Mouse (Mus musculus) right cerebral cortex, postnatal 25 days (tissue): ENCODE results near the gene Cpeb1.
"Not testable (repeated sequence)": the region's sequence is repeated elsewhere in the genome, so short reads cannot be mapped to it uniquely, and the experiment has no call there.

ENCODE experiments used
- DNase-seq: peaks from one replicate; pipeline ENCODE4 v3.0.0; 2022

Cpeb1 gene

GRCm38 (mm10) chr7:81455155-81455651, at the start of gene Cpeb1:
Cpeb1 (minus strand) TSS chr7:81455465.
- peak; percentile 78 for DNase-seq

- DNase-seq = no peak
These were observed 45.8 kb upstream of the Cpeb1 start for GRCm38 (mm10) chr7:81501050-81501449.

GRCm38 (mm10) chr7:81498181-81498580, 42.9 kb upstream of the Cpeb1 start, which contains the start of gene BC048679:
BC048679 (minus strand) TSS chr7:81498281.
- no peak for DNase-seq

- no peak for DNase-seq
These were observed 41.9 kb upstream of the Cpeb1 start for GRCm38 (mm10) chr7:81497171-81497570.

GRCm38 (mm10) chr7:81493331-81494021, 38.2 kb upstream of the Cpeb1 start, which contains the start of gene Ap3b2:
Ap3b2 (minus strand) TSS chr7:81493925.
- DNase-seq = peak; percentile 83

- no peak for DNase-seq
These were observed 37.4 kb upstream of the Cpeb1 start for GRCm38 (mm10) chr7:81492628-81493027.

GRCm38 (mm10) chr7:81489649-81490048, 34.4 kb upstream of the Cpeb1 start:
- DNase-seq = no peak

- DNase-seq = no peak
These were observed 25.5 kb upstream of the Cpeb1 start for GRCm38 (mm10) chr7:81480800-81481199.

- DNase-seq = no peak
These were observed 24.3 kb upstream of the Cpeb1 start for GRCm38 (mm10) chr7:81479531-81480090.

- DNase-seq = not testable (repeated sequence)
These were observed 23.0 kb upstream of the Cpeb1 start for GRCm38 (mm10) chr7:81478261-81478660.

GRCm38 (mm10) chr7:81476833-81477232, 21.6 kb upstream of the Cpeb1 start:
- DNase-seq = no peak

- peak; percentile 37 for DNase-seq
These were observed 20.0 kb upstream of the Cpeb1 start for GRCm38 (mm10) chr7:81475221-81475620.

GRCm38 (mm10) chr7:81464906-81465450, 9.7 kb upstream of the Cpeb1 start:
- DNase-seq = no peak

- no peak for DNase-seq
These were observed 8.9 kb upstream of the Cpeb1 start for GRCm38 (mm10) chr7:81464116-81464515.

- DNase-seq = no peak
These were observed 7.5 kb upstream of the Cpeb1 start for GRCm38 (mm10) chr7:81462815-81463214.

- peak; percentile 72 for DNase-seq
These were observed 780 bp downstream of the Cpeb1 start for GRCm38 (mm10) chr7:81454331-81455039.

GRCm38 (mm10) chr7:81453443-81454274, 1.6 kb downstream of the Cpeb1 start:
- peak; percentile 59 for DNase-seq

- peak; percentile 47 for DNase-seq
These were observed 2.3 kb downstream of the Cpeb1 start for GRCm38 (mm10) chr7:81452971-81453441.

- no peak for DNase-seq
These were observed 56.3 kb downstream of the Cpeb1 start for GRCm38 (mm10) chr7:81398957-81399356.

GRCm38 (mm10) chr7:81379363-81379762, 75.9 kb downstream of the Cpeb1 start:
- DNase-seq = no peak

- peak; percentile 81 for DNase-seq
These were observed 82.8 kb downstream of the Cpeb1 start for GRCm38 (mm10) chr7:81372337-81372920.

- peak; percentile 20 for DNase-seq
These were observed 83.5 kb downstream of the Cpeb1 start for GRCm38 (mm10) chr7:81371811-81372210.
